Mouse (Mus musculus) erythroblast, embryonic 14.5 days (primary cell): ENCODE measurements around the gene Atp6v0e2. TPM values are rescaled to one million over a fixed set of nuclear protein-coding genes. Genes with fewer than 3 reads are reported as not detected.

Source experiments
- H3K27me3 ChIP-seq: 2 replicates; pipeline ENCODE4 v1.6.1; 2012; ENCODE audit warnings: inconsistent platforms; ENCODE audit not compliant: control insufficient read depth
- H3K36me3 ChIP-seq: 2 replicates; pipeline ENCODE4 v1.6.1; 2012; ENCODE audit warnings: mild to moderate bottlenecking, inconsistent platforms; ENCODE audit not compliant: control insufficient read depth
- H3K4me1 ChIP-seq: 2 replicates; pipeline ENCODE4 v1.6.1; 2012; ENCODE audit warnings: inconsistent platforms; ENCODE audit not compliant: control insufficient read depth
- H3K4me3 ChIP-seq: replicated peaks from 2 replicates; pipeline ENCODE3; 2012; ENCODE audit warnings: moderate library complexity, mild to moderate bottlenecking, inconsistent platforms
- H3K9me3 ChIP-seq: 2 replicates; pipeline ENCODE4 v1.6.1; 2012; ENCODE audit warnings: low read length, inconsistent platforms, mixed read lengths; ENCODE audit not compliant: control insufficient read depth
- GATA1 ChIP-seq: IDR thresholded peaks from 2 replicates; pipeline ENCODE4 v1.6.1; 2012; ENCODE audit warnings: low read length, inconsistent platforms, mixed read lengths
- TAL1 ChIP-seq: IDR thresholded peaks from 3 replicates; pipeline ENCODE4 v1.6.1; 2012; ENCODE audit warnings: low read length, inconsistent platforms, mixed read lengths
- polyA plus RNA-seq: library from polyadenylated mRNA; stranded (reverse); fragments of >175 nt; gene quantifications from 2 replicates; pipeline ENCODE4 v1.2.3, GENCODE M21; 2012

Atp6v0e2 gene
- polyA plus RNA-seq, 1 experiment, result not detected

- TF ChIP-seq TAL1 (no peak), GATA1 (no peak)
- no peaks in the 10 kb centered on the region for H3K27me3 ChIP-seq
- H3K4me3 ChIP-seq, result no peak overlapping the region
- no peaks in the 10 kb centered on the region for H3K9me3 ChIP-seq
- H3K4me1 ChIP-seq, result no peaks in the 10 kb centered on the region
- H3K36me3 ChIP-seq, result no peaks in the 10 kb centered on the region
Measured at GRCm38 (mm10) chr6:48548314-48548713, 10.9 kb downstream of the Atp6v0e2 start.

GRCm38 (mm10) chr6:48552918-48553317 is 15.5 kb downstream of the Atp6v0e2 start:
- Histone ChIP-seq H3K4me3 (no peak overlapping the region), H3K27me3 (peaks cover 6% of the 10 kb centered on the region; the same call in 1 of the 2 replicates), H3K36me3 (no peaks in the 10 kb centered on the region), H3K9me3 (no peaks in the 10 kb centered on the region), H3K4me1 (peaks cover 11% of the 10 kb centered on the region)
- TF ChIP-seq TAL1 (no peak), GATA1 (no peak)

GRCm38 (mm10) chr6:48553819-48554218 is 16.4 kb downstream of the Atp6v0e2 start:
- peak overlapping the region; percentile 61 for H3K4me3 ChIP-seq

GRCm38 (mm10) chr6:48554280-48555103 is 17.1 kb downstream of the Atp6v0e2 start, which contains the start of gene Lrrc61:
Lrrc61 (plus strand) TSS chr6:48554796.
- Histone ChIP-seq H3K4me1 (peaks cover 11% of the 10 kb centered on the region), H3K4me3 (peak within 1 kb of the TSS; percentile 61), H3K27me3 (peaks cover 6% of the 10 kb centered on the region; the same call in 1 of the 2 replicates), H3K9me3 (no peaks in the 10 kb centered on the region), H3K36me3 (no peaks in the 10 kb centered on the region)
- TF ChIP-seq GATA1, result no peak
- no peak for TF ChIP-seq TAL1

More at GRCm38 (mm10) chr6:48553819-48554218, 16.4 kb downstream of the Atp6v0e2 start:
- no peaks in the 10 kb centered on the region for H3K9me3 ChIP-seq
- H3K36me3 ChIP-seq, result no peaks in the 10 kb centered on the region
- H3K4me1 ChIP-seq, result peaks cover 11% of the 10 kb centered on the region
- peaks cover 6% of the 10 kb centered on the region; the same call in 1 of the 2 replicates for H3K27me3 ChIP-seq
- no peak for TF ChIP-seq GATA1
- TF ChIP-seq TAL1, result no peak

GRCm38 (mm10) chr6:48555104-48555890 is 17.9 kb downstream of the Atp6v0e2 start:
- TF ChIP-seq TAL1 (no peak), GATA1 (no peak)
- Histone ChIP-seq H3K27me3 (peaks cover 6% of the 10 kb centered on the region; the same call in 1 of the 2 replicates), H3K4me1 (peaks cover 11% of the 10 kb centered on the region), H3K4me3 (peak overlapping the region; percentile 61), H3K36me3 (no peaks in the 10 kb centered on the region), H3K9me3 (no peaks in the 10 kb centered on the region)

GRCm38 (mm10) chr6:48555956-48556355 is 18.5 kb downstream of the Atp6v0e2 start:
- TF ChIP-seq TAL1, result no peak
- no peak for TF ChIP-seq GATA1
- H3K4me1 ChIP-seq, result peaks cover 11% of the 10 kb centered on the region

GRCm38 (mm10) chr6:48565693-48566310 is 28.4 kb downstream of the Atp6v0e2 start:
- H3K4me1 ChIP-seq, result no peaks in the 10 kb centered on the region
- H3K9me3 ChIP-seq, result no peaks in the 10 kb centered on the region
- TF ChIP-seq GATA1 (no peak), TAL1 (no peak)
- H3K4me3 ChIP-seq, result no peak overlapping the region
- H3K27me3 ChIP-seq, result no peaks in the 10 kb centered on the region
- H3K36me3 ChIP-seq, result no peaks in the 10 kb centered on the region

More at GRCm38 (mm10) chr6:48555956-48556355, 18.5 kb downstream of the Atp6v0e2 start:
- Histone ChIP-seq H3K4me3 (no peak overlapping the region), H3K27me3 (peaks cover 6% of the 10 kb centered on the region; the same call in 1 of the 2 replicates), H3K9me3 (no peaks in the 10 kb centered on the region), H3K36me3 (no peaks in the 10 kb centered on the region)

GRCm38 (mm10) chr6:48566312-48566711 is 28.9 kb downstream of the Atp6v0e2 start:
- Histone ChIP-seq H3K4me1 (no peaks in the 10 kb centered on the region), H3K36me3 (no peaks in the 10 kb centered on the region), H3K4me3 (no peak overlapping the region), H3K9me3 (no peaks in the 10 kb centered on the region), H3K27me3 (no peaks in the 10 kb centered on the region)
- TF ChIP-seq TAL1 (no peak), GATA1 (no peak)
